Mouse (Mus musculus) urinary bladder, adult 2 months (tissue): ENCODE results near the gene Mrps17. TPM values are rescaled to one million over a fixed set of nuclear protein-coding genes. Genes with fewer than 3 reads are reported as not detected.

Source experiments
- DNase-seq: peaks from one replicate; pipeline ENCODE4 v3.0.0; 2022; ENCODE audit warnings: low spot score
- polyA plus RNA-seq: library from polyadenylated mRNA; depleted of rRNA; stranded (reverse); fragments of >200 nt; gene quantifications from 2 replicates; pipeline ENCODE4 v1.2.3, GENCODE M21; 2012; rRNA removed

Mrps17 gene
- polyA plus RNA-seq, 1 experiment: 92.5 TPM

- no peak for DNase-seq
Observed at GRCm38 (mm10) chr5:129742903-129743488, 27.7 kb downstream of the Mrps17 start.

DNA sequence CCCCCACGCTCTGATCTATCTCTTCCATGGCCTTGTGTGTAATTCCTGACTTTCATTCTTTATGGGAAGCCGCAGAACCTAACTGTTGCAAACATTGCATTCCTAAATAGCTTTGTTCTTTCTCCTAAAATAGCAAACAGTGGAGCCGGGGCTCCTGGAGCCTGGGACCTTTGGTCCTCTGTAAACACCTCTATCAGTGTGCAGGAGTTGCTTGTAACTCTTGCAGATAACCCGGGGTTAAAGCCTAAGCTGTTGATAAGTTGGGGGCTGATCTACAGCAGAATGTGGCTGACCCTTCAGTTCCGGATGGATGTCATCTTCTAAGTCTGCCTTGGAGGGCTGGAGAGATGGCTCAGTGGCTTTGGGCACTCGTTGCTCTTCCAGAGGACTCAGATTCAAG is 28.8 kb downstream of the Mrps17 start:
- DNase-seq: no peak

DNA sequence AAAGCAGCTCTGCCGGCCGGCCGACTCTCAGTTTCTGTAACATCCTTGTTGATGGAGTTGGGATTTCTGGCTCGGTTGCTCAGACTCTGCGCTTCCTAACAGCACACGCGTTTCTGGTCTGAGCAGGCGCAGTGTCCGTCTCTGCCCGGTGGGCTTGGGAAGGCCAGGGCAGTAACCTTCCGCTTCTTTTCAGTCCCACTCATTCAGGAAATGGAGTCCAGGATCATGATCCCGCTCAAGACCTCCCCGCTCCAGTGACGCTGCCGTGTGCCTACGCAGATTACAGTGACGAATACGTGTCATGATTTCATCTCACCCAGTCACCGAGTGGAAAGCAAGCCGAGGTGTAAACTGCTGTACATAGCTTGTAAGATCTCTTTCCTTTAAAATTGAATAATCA is 41.6 kb downstream of the Mrps17 start:
- DNase-seq: no peak

GRCm38 (mm10) chr5:129759929-129760480 is 44.7 kb downstream of the Mrps17 start:
- DNase-seq: no peak

- no peak for DNase-seq
Observed at GRCm38 (mm10) chr5:129761865-129762540, 46.7 kb downstream of the Mrps17 start.

GRCm38 (mm10) chr5:129770443-129771355 is 55.4 kb downstream of the Mrps17 start:
- no peak for DNase-seq

Other genes with a start within 250 kb of the Mrps17 start
- gene Sfswap, start 214.3 kb upstream of the Mrps17 start, polyA plus RNA-seq: 83.6 and 88.5 TPM in 2 replicates
- 17.9 and 22.8 TPM in 2 replicates for gene Mmp17, start 131.3 kb upstream of the Mrps17 start, polyA plus RNA-seq
- 3.5 and 3.7 TPM in 2 replicates for gene Zfp11, start 45.4 kb upstream of the Mrps17 start, polyA plus RNA-seq
- not detected in 2 replicates for gene Sept14, start 7.0 kb upstream of the Mrps17 start, polyA plus RNA-seq
- 73.3 and 82.2 TPM in 2 replicates for gene Nipsnap2, start 9.6 kb downstream of the Mrps17 start, polyA plus RNA-seq
- gene Psph, start 72.0 kb downstream of the Mrps17 start, polyA plus RNA-seq: 10.5 and 13.2 TPM in 2 replicates
- 12.4 and 16.2 TPM in 2 replicates for gene Sumf2, start 131.5 kb downstream of the Mrps17 start, polyA plus RNA-seq
- 523 and 694 TPM in 2 replicates for gene Chchd2, start 172.0 kb downstream of the Mrps17 start, polyA plus RNA-seq
- gene Zbed5, start 180.2 kb downstream of the Mrps17 start, polyA plus RNA-seq: 1.9 and 2.3 TPM in 2 replicates
- 4.2 and 4.6 TPM in 2 replicates for gene Phkg1, start 183.1 kb downstream of the Mrps17 start, polyA plus RNA-seq
- 7.4 and 10.5 TPM in 2 replicates for gene Nupr1l, start 193.0 kb downstream of the Mrps17 start, polyA plus RNA-seq
- 19.1 and 20.7 TPM in 2 replicates for gene Vkorc1l1, start 226.5 kb downstream of the Mrps17 start, polyA plus RNA-seq